Mouse (Mus musculus) layer of hippocampus, adult 2 months (tissue): ENCODE data around the gene B3galnt2. TPM values are rescaled to one million over a fixed set of nuclear protein-coding genes. Genes with fewer than 3 reads are reported as not detected.
A peak's percentile ranks its signal among the peaks of the same experiment; 100 is the strongest.

Experiments used
- DNase-seq, 2 experiments: peaks; one replicate each; pipeline ENCODE4 v3.0.0; 2022; ENCODE audit warnings: low spot score in 2 of 2
- H3K27ac ChIP-seq: fragments of 200-600 bp; 2 replicates; pipeline ENCODE4 v1.8.1; 2022
- H3K4me3 ChIP-seq: fragments of 200-600 bp; 2 replicates; pipeline ENCODE4 v1.8.1; 2022; ENCODE audit warnings: mild to moderate bottlenecking
- CTCF ChIP-seq: fragments of 200-600 bp; conservative IDR thresholded peaks from 2 replicates; pipeline ENCODE4 v1.8.1; 2022; ENCODE audit warnings: antibody characterized with exemption, mild to moderate bottlenecking, moderate library complexity
- total RNA-seq, 2 experiments: library from RNA; stranded (reverse); gene quantifications; 2 replicates each; pipeline ENCODE4 v1.2.3; 2021

B3galnt2 gene
- total RNA-seq, 2 experiments from 2014 or later: 15.2 to 18.3 TPM

- Histone ChIP-seq H3K27ac (no peak overlapping the region), H3K4me3 (no peak overlapping the region)
- DNase-seq: no peak
- TF ChIP-seq CTCF: no peak
These were observed 29.3 kb downstream of the B3galnt2 start for GRCm38 (mm10) chr13:13983523-13983922.

- Histone ChIP-seq H3K4me3 (no peak overlapping the region), H3K27ac (no peak overlapping the region)
- DNase-seq: no peak
- no peak for TF ChIP-seq CTCF
These were observed 34.9 kb downstream of the B3galnt2 start for GRCm38 (mm10) chr13:13989135-13989534.

DNA sequence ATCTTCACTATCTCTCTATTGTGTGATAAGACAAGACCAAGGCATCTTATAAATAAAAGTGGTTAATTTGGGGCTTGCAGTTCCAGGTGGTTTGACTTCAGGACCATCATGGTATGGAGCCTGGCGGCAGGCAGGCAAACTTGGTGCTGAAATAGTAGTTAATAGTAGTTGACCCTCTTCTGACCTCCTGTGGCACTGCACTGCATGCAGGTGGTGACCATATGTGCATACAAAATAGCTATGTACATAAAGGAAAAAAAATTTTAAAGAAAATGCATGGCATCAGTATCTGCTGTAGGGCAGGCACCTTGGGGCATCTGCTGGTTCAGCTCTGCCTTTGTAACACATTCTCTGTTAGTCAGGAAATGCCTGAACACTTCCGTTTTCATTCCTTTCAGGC is 36.1 kb downstream of the B3galnt2 start:
- no peak overlapping the region for H3K27ac ChIP-seq
- H3K4me3 ChIP-seq: no peak overlapping the region
- DNase-seq: no peak
- TF ChIP-seq CTCF: no peak

DNA sequence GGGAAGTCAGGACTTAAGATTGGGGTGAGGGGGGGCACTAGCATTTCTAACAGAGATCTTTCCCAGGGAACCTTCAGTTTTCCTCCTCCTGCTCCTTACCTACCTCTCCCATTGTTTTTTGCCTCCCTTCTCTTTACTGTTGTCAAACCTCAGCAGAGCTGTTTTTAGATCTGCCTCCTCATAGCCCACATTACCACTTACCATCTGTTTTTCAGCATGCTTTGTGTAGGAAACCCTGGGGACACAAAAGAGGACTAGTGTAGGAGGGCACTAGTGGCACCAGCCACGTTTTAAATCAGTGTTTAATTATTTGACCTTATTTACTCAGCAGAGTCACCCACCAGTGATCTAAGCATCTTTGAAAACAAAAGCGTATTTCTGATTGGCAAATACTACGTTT is 38.8 kb downstream of the B3galnt2 start:
- no peak overlapping the region for H3K4me3 ChIP-seq
- no peak for TF ChIP-seq CTCF
- peak; percentile 33 to 34 for DNase-seq
- H3K27ac ChIP-seq: peak overlapping the region; percentile 19

- no peak for TF ChIP-seq CTCF
- H3K4me3 ChIP-seq: no peak overlapping the region
- no peak for DNase-seq
- H3K27ac ChIP-seq: no peak overlapping the region
These were observed 40.8 kb downstream of the B3galnt2 start for GRCm38 (mm10) chr13:13995046-13995445.

DNA sequence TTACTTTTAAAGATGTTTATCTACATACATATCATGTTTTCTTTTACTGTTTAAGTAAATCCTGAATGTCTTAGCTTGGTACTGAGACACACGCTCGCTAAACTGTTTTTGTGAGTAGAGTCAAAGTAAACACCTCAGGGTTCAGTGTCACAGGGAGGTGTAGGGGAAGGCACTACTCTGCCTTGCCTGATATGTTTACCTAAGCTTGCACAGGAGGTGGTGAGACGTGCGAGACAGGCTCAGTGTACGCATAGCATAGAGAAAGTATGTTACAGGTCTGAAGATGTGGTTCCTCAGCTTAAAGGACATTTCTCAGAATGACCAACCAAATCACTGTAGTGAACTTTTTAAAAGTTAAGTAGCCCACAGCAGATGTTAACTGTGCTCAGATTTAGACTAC is 43.2 kb downstream of the B3galnt2 start:
- no peak for TF ChIP-seq CTCF
- H3K4me3 ChIP-seq: no peak overlapping the region
- DNase-seq: no peak
- no peak overlapping the region for H3K27ac ChIP-seq

- TF ChIP-seq CTCF: no peak
These were observed 48.4 kb downstream of the B3galnt2 start for GRCm38 (mm10) chr13:14002706-14003105.

DNA sequence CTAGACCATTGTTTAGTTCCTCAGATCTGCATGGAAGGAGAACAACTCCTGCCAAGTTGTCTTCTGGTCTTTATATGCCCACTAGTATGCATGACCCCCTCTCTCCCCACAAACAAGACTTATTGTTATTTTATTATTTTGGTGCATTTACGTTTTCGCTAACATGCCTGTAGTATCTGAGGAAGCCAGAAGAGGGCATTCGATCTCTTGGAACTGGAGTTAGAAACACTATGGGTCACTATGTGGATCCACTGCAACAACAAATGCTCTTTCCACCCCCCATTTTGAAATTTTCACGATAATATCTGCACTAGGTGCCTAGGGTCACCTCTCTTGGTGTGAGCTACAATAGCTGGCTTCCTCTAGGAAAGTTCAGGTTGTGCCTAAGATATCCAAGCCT is 49.8 kb downstream of the B3galnt2 start:
- H3K4me3 ChIP-seq: no peak overlapping the region
- no peak overlapping the region for H3K27ac ChIP-seq
- peak; percentile 65 for TF ChIP-seq CTCF
- DNase-seq: no peak

More at GRCm38 (mm10) chr13:14002706-14003105, 48.4 kb downstream of the B3galnt2 start:
- H3K27ac ChIP-seq: no peak overlapping the region
- no peak for DNase-seq
- no peak overlapping the region for H3K4me3 ChIP-seq

DNA sequence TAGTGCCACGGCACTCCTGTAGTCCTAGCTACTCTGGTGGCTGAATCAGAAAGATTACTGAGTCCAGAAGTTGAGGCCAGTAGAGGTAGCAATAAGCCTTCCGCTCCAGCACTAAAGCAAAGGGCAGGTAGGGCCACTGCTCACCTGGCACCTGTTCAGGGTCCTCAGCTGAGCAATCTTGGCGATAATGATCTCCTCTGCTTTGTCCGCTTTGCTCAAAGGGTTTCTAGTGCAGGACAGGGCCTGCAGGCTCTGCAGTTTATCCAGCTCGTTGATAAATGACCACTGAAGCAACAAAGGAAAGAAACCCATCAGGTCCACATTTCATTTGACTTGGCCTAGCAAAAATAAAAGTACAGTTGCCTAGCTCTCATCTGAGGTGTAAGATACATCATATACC is 50.7 kb downstream of the B3galnt2 start:
- no peak for TF ChIP-seq CTCF
- no peak for DNase-seq
- no peak overlapping the region for H3K27ac ChIP-seq
- H3K4me3 ChIP-seq: no peak overlapping the region

GRCm38 (mm10) chr13:14006056-14006455 is 51.8 kb downstream of the B3galnt2 start:
- no peak for TF ChIP-seq CTCF
- no peak overlapping the region for H3K4me3 ChIP-seq
- DNase-seq: no peak

DNA sequence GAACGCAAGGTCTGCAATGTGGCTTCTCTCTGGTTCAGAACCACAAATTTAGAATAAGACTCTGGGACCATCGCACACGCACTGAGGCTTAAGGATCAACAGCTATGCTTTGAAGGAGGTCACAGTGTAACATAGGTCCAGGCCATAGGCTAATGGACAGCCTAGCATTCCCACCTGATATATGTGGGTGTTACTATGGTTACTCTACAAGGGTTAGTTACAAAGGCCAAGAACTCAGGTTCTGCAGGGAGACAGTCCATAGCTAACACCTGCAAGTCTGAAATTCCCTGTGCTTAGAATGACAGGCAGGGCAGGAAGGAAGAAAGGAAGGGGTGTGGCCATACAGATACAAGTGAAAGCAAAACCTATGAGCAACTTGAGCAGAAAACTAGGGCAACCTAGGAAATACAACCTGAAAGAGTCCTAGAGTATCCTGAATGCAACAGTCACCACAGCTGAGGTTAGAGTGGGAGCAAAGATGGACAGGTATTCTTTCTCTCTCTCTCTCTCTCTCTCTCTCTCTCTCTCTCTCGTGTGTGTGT is 57.3 kb downstream of the B3galnt2 start:
- TF ChIP-seq CTCF: no peak

More at GRCm38 (mm10) chr13:14006056-14006455, 51.8 kb downstream of the B3galnt2 start:
- peak overlapping the region; percentile 39; the same call in 1 of the 2 replicates for H3K27ac ChIP-seq

GRCm38 (mm10) chr13:14014001-14014400 is 59.7 kb downstream of the B3galnt2 start:
- Histone ChIP-seq H3K27ac (no peak overlapping the region), H3K4me3 (no peak overlapping the region)
- no peak for DNase-seq
- TF ChIP-seq CTCF: no peak

More for the DNA sequence above, 57.3 kb downstream of the B3galnt2 start:
- DNase-seq: no peak
- Histone ChIP-seq H3K4me3 (no peak overlapping the region), H3K27ac (no peak overlapping the region)

- Histone ChIP-seq H3K4me3 (no peak overlapping the region), H3K27ac (no peak overlapping the region)
- DNase-seq: no peak
- no peak for TF ChIP-seq CTCF
These were observed 60.3 kb downstream of the B3galnt2 start for GRCm38 (mm10) chr13:14014540-14014939.

DNA sequence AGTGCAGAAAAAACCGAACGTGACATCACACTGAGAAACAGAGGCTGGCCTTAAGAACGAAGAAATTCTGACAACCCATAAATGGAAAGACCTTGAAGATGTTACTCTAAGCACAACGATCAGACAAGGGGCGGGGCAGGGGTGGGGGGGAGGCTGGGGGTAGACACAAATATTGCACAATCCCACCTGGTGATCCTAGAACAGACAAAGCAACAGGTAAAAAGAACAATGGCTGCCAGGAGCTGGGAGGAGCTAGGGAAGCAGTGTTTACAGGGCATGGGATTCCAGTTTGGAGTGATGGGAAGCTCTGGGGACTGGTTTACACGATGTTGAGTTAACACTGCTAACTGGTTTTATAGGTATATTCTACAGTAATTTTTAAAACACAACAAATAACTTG is 61.3 kb downstream of the B3galnt2 start:
- H3K4me3 ChIP-seq: no peak overlapping the region
- no peak for DNase-seq
- TF ChIP-seq CTCF: no peak
- no peak overlapping the region for H3K27ac ChIP-seq

GRCm38 (mm10) chr13:14018283-14018682 is 64.0 kb downstream of the B3galnt2 start:
- no peak for DNase-seq
- no peak for TF ChIP-seq CTCF
- Histone ChIP-seq H3K4me3 (no peak overlapping the region), H3K27ac (no peak overlapping the region)
